Mouse (Mus musculus): ENCODE measurements around the gene Agbl2.

Agbl2 gene

DNA sequence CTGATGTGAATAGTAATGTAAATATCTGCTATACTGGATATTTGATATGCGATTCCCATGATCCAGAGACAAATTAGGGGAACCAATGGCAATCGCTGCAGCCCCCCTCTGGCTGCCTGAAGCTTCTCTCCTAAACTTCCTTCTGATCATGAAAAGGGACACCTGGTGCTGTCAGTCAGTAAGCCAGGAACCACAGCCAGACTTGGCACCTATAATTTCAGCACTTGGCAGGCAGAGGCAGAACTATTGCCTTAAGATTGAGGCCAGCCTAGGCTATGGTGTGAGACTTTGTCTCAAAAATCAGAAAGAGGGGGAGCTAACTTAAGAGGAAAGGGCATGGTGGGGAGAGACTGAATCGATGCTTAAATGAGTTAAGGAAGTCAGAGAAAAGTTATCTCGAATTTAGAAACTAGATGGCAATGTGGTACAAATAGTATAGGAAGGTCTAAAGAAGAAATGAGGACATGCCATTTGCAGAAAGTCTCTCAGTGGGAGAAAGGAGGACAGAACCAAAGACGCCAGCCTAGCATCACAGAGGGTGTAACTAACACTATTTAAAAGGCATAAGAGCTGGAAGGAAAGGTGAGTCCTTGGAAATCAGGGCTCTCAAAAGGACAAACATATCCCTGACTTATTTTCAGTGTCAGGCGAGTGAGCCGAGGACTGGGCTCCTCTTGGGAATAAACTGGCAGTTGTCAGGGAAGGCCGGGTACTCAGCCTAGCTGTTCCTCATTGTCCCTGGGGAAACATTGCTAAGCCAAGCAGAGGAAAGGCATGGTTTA lies 88.8 kb downstream of the Agbl2 start:
- peak in 1 of 2 experiments; percentile 59 for DNase-seq (ENCODE audit: low spot score in 2 of 2)

DNA sequence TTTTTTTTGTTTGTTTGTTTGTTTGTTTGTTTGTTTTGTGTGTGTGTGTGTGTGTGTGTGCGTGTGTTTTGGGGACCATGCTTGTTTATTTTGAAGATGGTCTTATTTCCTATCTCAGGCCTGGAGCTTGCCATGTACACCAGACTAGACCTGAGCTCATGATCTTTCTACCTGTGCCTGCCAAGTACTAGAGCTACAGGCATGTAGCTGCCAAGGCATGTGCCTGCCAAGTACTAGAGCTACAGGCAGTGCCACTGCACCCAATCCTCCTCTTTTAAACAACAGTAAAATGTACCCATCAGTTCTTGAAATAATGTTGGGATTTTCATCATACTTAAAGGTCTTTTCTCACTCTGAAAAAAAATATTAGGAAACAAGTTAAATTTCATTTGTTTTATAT lies 91.5 kb downstream of the Agbl2 start:
- DNase-seq (ENCODE audit: low spot score in 2 of 2): no peak

DNA sequence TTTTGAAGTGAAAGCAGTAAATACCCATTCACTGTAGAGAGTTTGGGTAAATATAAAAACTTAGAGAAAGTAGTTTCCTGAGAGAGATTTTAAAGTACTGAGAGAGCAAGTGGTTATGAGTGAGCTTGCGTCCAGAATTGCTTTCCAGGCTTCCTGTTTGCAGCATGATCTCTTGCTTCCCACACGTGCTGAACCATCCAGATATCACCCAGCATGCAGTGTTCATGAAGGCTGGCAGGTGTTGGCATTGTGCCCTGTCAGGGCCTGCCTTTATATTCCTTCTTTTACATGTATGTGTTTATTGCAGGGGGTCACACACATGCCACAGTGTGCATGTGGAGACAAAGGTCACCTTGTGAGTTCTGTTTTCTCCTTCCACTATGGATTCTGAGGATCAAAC lies 92.7 kb downstream of the Agbl2 start:
- DNase-seq (ENCODE audit: low spot score in 2 of 2): no peak

DNA sequence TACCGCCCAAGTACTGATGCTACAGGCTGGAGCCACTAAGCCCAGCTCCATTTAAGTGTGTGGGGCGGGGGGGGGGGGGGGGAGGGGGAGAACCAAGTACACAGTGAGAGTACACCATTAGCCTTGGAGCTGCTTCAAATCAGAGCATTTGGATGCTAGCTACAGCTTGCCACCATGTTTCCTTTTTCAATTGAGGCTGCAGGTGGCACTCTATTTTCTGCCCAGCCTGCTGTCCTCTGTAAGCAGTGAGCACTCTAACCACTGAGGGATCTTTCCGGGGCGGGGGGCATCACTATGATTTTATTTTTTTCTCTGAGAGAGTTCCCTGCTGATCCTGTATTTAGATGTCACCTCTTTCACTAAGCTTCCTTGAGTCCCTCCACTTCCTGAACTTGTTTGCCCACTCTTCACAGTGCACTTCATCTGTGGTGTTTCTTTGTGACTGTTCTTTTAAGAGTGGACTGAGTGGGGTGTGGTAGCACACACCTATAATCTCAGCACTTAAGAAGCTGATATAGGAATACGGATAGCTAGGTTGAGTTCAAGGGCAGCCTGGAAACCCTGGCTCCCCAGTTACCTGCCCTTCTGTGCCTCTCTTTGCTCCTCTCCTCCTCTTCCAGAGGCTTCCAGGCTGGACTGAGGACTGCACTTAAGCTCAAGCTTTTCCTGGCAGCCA lies 95.2 kb downstream of the Agbl2 start:
- DNase-seq (ENCODE audit: low spot score in 2 of 2): no peak

DNA sequence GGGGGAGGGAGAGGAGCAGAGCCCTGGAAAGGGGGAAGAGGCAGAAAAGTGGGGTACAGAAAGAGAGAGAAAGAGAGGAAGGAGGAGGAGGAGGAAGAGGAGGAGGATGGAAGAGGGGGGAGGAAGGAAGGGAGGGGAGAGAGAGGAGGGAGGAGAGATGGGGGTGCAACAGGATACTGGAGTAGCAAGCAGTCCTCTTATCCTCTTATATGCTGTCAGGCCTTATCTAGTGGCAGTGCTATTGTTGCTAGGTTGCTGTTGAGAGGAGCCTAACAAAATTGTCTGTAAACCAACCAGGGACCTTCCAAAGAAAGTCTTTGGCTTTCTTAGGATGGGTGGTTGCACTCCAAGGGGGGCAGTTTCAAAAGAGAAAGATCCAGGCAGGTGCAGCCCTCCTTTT lies 96.9 kb downstream of the Agbl2 start:
- no peak for DNase-seq (ENCODE audit: low spot score in 2 of 2)

DNA sequence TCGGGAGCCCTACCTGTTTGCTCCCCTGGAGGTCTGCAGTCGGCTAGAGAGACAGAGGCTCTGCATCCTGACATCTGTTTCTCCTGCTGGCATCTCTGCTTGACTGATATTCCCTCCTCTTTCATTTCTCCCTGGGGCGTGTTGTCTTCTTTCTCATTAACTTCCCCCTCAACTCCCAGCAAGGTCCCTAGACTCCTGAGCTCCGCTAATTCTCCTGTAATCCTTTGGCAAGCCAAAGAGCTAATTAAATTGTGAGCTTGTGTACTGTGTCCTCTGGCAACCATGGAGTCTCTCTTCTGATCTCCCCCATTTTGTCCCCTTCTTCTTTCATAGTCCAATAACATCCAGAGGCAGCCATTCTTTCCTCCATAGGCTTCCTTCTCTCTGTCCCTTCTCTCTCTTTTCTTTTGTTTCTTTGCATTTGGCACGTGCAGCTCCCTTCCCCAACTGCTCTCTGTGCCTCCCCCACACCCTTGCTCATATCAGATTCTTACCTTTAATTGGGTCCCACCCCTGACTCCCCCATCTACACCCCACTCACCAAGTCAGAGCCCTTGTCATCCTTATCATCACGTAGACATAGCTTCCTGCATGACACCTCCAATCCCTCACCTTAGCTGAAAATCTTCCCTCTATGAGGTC lies 97.7 kb downstream of the Agbl2 start:
- DNase-seq (ENCODE audit: low spot score in 2 of 2): no peak

DNA sequence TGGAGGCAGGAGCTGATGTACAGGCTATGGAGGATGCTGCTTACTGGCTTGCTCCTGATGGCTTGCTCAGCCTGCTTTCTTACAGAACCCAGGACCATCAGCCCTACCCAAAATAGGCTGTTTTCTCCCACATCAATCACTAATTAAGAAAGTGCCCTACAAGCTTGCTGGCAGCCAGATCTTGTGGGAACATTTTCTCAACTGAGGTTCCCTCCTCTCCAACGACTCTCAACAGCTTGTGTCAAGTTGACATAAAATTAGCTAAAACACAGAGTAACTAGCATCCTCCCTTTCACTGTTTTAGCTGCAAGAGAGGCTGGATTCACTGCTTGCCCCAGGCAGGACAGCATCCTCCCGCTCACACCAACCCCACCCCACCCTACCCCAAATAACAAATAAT lies 99.3 kb downstream of the Agbl2 start:
- no peak for DNase-seq (ENCODE audit: low spot score in 2 of 2)

Data from left cerebral cortex, adult 9 months (tissue).